Mouse (Mus musculus) kidney, adult 9 months (tissue): ENCODE measurements around the gene Map2k7.

Experiments
- DNase-seq: peaks from one replicate; pipeline ENCODE4 v3.0.0; 2022

Gene Map2k7

DNA sequence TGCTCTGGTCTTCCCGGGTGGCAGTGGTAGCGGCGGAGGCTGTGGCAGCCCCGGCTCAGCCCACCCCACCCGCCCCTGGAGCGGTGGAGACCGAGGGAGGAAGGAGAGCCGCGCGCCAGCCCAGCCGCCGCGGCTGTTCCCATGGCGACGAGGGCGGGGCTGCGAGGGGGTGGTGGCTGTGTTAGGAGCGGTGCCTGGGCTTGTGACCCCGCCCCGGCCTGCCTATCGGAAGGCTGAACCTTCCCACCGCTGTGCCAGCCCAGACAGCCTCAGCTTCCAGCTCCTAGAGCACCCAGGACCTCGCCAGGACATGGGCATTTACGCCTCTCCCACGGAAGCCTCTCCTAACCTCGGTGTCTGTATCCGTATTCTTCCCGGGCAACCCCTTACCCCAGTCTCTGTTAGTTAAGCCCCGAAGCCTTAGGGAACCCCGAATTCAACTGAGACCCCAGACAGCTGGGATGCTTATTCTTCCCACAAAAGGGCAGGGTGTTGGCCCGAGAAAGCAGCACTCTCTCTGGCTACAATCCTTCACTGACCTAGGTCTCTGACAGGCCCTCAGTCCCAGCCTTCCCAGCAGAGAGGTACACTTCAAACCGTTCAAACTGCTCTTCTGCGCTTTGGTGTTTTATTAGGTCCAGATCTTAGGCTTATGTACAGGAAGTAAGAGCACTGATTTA, 20.7 kb downstream of the Map2k7 start, which contains the start of gene Ctxn1:
Ctxn1 (minus strand) TSS at position 150 of the 680 bp plus-strand sequence.
- DNase-seq = peak; percentile 95

DNA sequence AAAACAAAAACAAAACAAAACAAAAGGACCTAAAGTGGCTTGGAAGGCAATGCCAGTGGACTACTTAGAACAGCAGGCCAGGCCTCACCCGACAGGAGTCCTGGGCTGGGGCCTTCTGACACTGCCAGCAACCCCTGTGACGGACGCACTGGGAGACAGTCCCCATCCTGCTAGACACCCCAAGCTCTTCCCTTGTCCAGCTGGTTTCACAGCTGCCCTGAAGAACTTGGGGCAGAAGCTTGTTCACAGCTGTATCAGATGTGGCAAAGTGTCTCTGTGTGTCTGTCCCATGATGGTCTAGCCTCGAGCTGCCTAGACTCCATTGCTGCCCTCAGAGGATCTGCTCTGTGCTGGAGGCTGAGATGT, 21.2 kb downstream of the Map2k7 start:
- DNase-seq = no peak

GRCm38 (mm10) chr8:4263105-4263791, 24.7 kb downstream of the Map2k7 start:
- no peak for DNase-seq

- DNase-seq = no peak
These were observed 26.8 kb downstream of the Map2k7 start for GRCm38 (mm10) chr8:4265160-4265914.

GRCm38 (mm10) chr8:4267627-4268026, 29.1 kb downstream of the Map2k7 start:
- peak; percentile 36 for DNase-seq

DNA sequence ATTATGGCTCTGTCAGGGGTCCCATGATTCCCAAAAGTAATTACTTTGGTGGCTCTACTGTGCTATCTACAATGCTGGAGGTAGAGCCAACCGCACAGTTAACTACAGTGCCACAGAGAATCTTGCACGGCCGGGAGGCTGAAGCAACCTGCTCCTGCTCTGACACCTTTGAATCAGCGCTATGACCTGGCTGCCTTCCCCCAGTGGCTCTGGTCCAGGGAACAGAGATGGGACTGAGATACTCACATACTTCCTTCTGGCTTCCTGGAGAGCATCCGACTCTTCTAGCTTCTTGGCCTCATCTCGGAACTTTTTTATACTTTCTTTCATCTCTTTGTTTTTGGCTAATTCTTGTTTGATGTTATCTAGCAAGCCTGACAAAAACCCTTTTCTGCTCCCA, 31.1 kb downstream of the Map2k7 start:
- DNase-seq = no peak

- peak; percentile 96 for DNase-seq
These were observed 37.0 kb downstream of the Map2k7 start, which contains the start of gene Timm44 for GRCm38 (mm10) chr8:4275275-4276110. TSS of gene Timm44 (minus strand) at chr8:4275913.

GRCm38 (mm10) chr8:4276111-4276465, 37.5 kb downstream of the Map2k7 start:
- DNase-seq = no peak

- no peak for DNase-seq
These were observed 54.2 kb downstream of the Map2k7 start for GRCm38 (mm10) chr8:4292738-4293137.
